Mouse (Mus musculus) olfactory bulb, adult 2 months (tissue): Measurements from ENCODE around the gene Ppp1r14d.

Experiments
- CTCF ChIP-seq: fragments of 200-500 bp; IDR thresholded peaks from 2 replicates; pipeline ENCODE4 v1.5.1; 2012; ENCODE audit warnings: low read depth, mild to moderate bottlenecking, low read length, moderate library complexity; ENCODE audit not compliant: insufficient read depth
- POLR2A ChIP-seq: fragments of 200-500 bp; IDR thresholded peaks from 2 replicates; pipeline ENCODE4 v1.6.1; 2012; ENCODE audit warnings: mild to moderate bottlenecking, low read depth, low read length, moderate library complexity; ENCODE audit not compliant: insufficient read depth

- TF ChIP-seq CTCF (no peak), POLR2A (no peak)
Measured at GRCm38 (mm10) chr2:119254976-119255375, 25.3 kb upstream of the Ppp1r14d start.
